Mouse (Mus musculus) ES-E14 (cell line): ENCODE measurements around the gene Pcyt2. TPM values are rescaled to one million over a fixed set of nuclear protein-coding genes. Genes with fewer than 3 reads are reported as not detected.

Experiments
- DNase-seq: peaks from one replicate; pipeline ENCODE4 v3.0.0-alpha.2; 2013; ENCODE audit warnings: low read depth, low spot score
- H3K27ac ChIP-seq: 2 replicates; pipeline ENCODE4 v1.5.1; 2012; ENCODE audit warnings: low read depth, mild to moderate bottlenecking, low read length, moderate library complexity, mixed read lengths; ENCODE audit not compliant: poor library complexity, insufficient read depth, severe bottlenecking
- H3K36me3 ChIP-seq: 2 replicates; pipeline ENCODE4 v1.6.1; 2012; ENCODE audit warnings: mild to moderate bottlenecking, low read length, moderate library complexity, mixed read lengths; ENCODE audit not compliant: control insufficient read depth, poor library complexity, insufficient read depth, severe bottlenecking
- H3K4me1 ChIP-seq, 2 experiments: fragments of 150-350 bp in 1 of 2; sonication (generic) in 1 of 2; 2 replicates each; pipeline ENCODE4 v1.6.1; 2012; ENCODE audit warnings: low read length in 2 of 2, mild to moderate bottlenecking in 1 of 2, mixed read lengths in 1 of 2; ENCODE audit not compliant: control insufficient read depth in 2 of 2, insufficient read depth in 2 of 2, poor library complexity in 1 of 2
- H3K4me3 ChIP-seq, 2 experiments: fragments of 150-350 bp in 1 of 2; sonication (generic) in 1 of 2; 2 replicates each; pipeline ENCODE4 v1.5.1; 2012; ENCODE audit warnings: low read length in 2 of 2, low read depth in 1 of 2, mild to moderate bottlenecking in 1 of 2, mixed read lengths in 1 of 2; ENCODE audit not compliant: insufficient read depth in 1 of 2, poor library complexity in 1 of 2, severe bottlenecking in 1 of 2
- H3K9ac ChIP-seq: 2 replicates; pipeline ENCODE4 v1.6.1; 2012; ENCODE audit warnings: low read depth, mild to moderate bottlenecking, low read length, mixed read lengths; ENCODE audit not compliant: poor library complexity, insufficient read depth, severe bottlenecking
- H3K9me3 ChIP-seq: fragments of 150-350 bp; sonication (generic); 2 replicates; pipeline ENCODE4 v1.6.1; 2012; ENCODE audit warnings: low read depth, mild to moderate bottlenecking, low read length; ENCODE audit not compliant: control insufficient read depth, insufficient read depth
- CHD2 ChIP-seq: IDR thresholded peaks from 2 replicates; pipeline ENCODE4 v1.6.1; 2014; ENCODE audit warnings: mild to moderate bottlenecking, low read depth, low read length, inconsistent platforms
- HCFC1 ChIP-seq: IDR thresholded peaks from 2 replicates; pipeline ENCODE4 v1.6.1; 2012; ENCODE audit warnings: low read length, inconsistent platforms, borderline replicate concordance; ENCODE audit not compliant: insufficient read depth
- MAFK ChIP-seq: IDR thresholded peaks from 2 replicates; pipeline ENCODE4 v1.6.1; 2014; ENCODE audit warnings: mild to moderate bottlenecking, low read depth, low read length, inconsistent platforms; ENCODE audit not compliant: insufficient read depth
- ZC3H11A ChIP-seq: IDR thresholded peaks from 2 replicates; pipeline ENCODE4 v1.6.1; 2012; ENCODE audit warnings: low read depth, mild to moderate bottlenecking, inconsistent platforms, low read length, borderline replicate concordance
- ZNF384 ChIP-seq: IDR thresholded peaks from 2 replicates; pipeline ENCODE4 v1.6.1; 2012; ENCODE audit warnings: low read depth, low read length, inconsistent platforms
- in situ Hi-C, 2 experiments: fragments of 600-800 bp; cut with MboI; formaldehyde crosslinking; loops; one replicate each; pipeline ENCODE4 v1.15.1; 2025; ENCODE audit warnings: low sequenced_read_pairs in 2 of 2, inconsistent platforms in 1 of 2; ENCODE audit not compliant: unreplicated experiment in 2 of 2
- total RNA-seq: library from RNA; depleted of rRNA; stranded (reverse); fragments of 300-350 nt; gene quantifications from 2 replicates; pipeline ENCODE4 v1.2.3, GENCODE M21; 2012

Gene Pcyt2
- total RNA-seq, 1 experiment: 88.6 TPM

- H3K4me1 ChIP-seq: peaks cover 4 to 36% of the 10 kb centered on the region in 2 experiments
- in situ Hi-C loops: no loop called here
- no peak for DNase-seq
Measured at GRCm38 (mm10) chr11:120631726-120632448, 14.2 kb upstream of the Pcyt2 start.

GRCm38 (mm10) chr11:120630881-120631725 is 13.4 kb upstream of the Pcyt2 start:
- TF ChIP-seq ZNF384 (no peak), MAFK (no peak), ZC3H11A (no peak), CHD2 (no peak), HCFC1 (no peak)
- H3K4me1 ChIP-seq: peaks cover 4 to 35% of the 10 kb centered on the region in 2 experiments

More at GRCm38 (mm10) chr11:120631726-120632448, 14.2 kb upstream of the Pcyt2 start:
- Histone ChIP-seq H3K9me3 (no peaks in the 10 kb centered on the region), H3K9ac (peak overlapping the region; percentile 98), H3K36me3 (peaks cover 20% of the 10 kb centered on the region), H3K4me3 (peak overlapping the region; percentile 95 to 97), H3K27ac (0 out of 2 replicates have a peak overlapping the region, but pooled peaks have one; percentile 96)
- TF ChIP-seq MAFK: 0 out of 2 replicates have a peak, but pooled peaks have one; percentile 5
- TF ChIP-seq ZC3H11A: no peak

GRCm38 (mm10) chr11:120630401-120630871 is 12.7 kb upstream of the Pcyt2 start:
- in situ Hi-C loops: no loop called here
- peaks cover 4 to 33% of the 10 kb centered on the region in 2 experiments for H3K4me1 ChIP-seq
- H3K4me3 ChIP-seq: peak overlapping the region; percentile 26 to 45; a peak in 3 of 4 replicates
- TF ChIP-seq HCFC1 (no peak), ZC3H11A (no peak)
- no peaks in the 10 kb centered on the region for H3K9me3 ChIP-seq
- peak overlapping the region; percentile 56 for H3K27ac ChIP-seq
- no peak for DNase-seq
- peaks cover 23% of the 10 kb centered on the region for H3K36me3 ChIP-seq
- peak overlapping the region; percentile 61 for H3K9ac ChIP-seq

More at GRCm38 (mm10) chr11:120630881-120631725, 13.4 kb upstream of the Pcyt2 start:
- Histone ChIP-seq H3K9ac (peak overlapping the region; percentile 61; the same call in 1 of the 2 replicates), H3K27ac (no peak overlapping the region), H3K4me3 (no peak overlapping the region; a peak in 1 of 4 replicates), H3K36me3 (peaks cover 23% of the 10 kb centered on the region), H3K9me3 (no peaks in the 10 kb centered on the region)
- no peak for DNase-seq
- in situ Hi-C loops: no loop called here

GRCm38 (mm10) chr11:120629911-120630310 is 12.2 kb upstream of the Pcyt2 start:
- peak overlapping the region; percentile 56 for H3K27ac ChIP-seq
- peaks cover 23% of the 10 kb centered on the region for H3K36me3 ChIP-seq
- TF ChIP-seq ZC3H11A (no peak), MAFK (peak; percentile 98), CHD2 (no peak), HCFC1 (no peak), ZNF384 (no peak)
- H3K9me3 ChIP-seq: no peaks in the 10 kb centered on the region
- no peak for DNase-seq
- H3K9ac ChIP-seq: peak overlapping the region; percentile 61
- H3K4me1 ChIP-seq: peaks cover 4 to 33% of the 10 kb centered on the region in 2 experiments
- in situ Hi-C loops: no loop called here
- peak overlapping the region; percentile 26 to 45; a peak in 3 of 4 replicates for H3K4me3 ChIP-seq
